Mouse (Mus musculus) bone marrow, adult 2 months (tissue): ENCODE results near the gene Xdh. TPM values are rescaled to one million over a fixed set of nuclear protein-coding genes. Genes with fewer than 3 reads are reported as not detected.
A peak's percentile ranks its signal among the peaks of the same experiment; 100 is the strongest.

ENCODE experiments used
- H3K27ac ChIP-seq: fragments of 200-500 bp; 2 replicates; pipeline ENCODE4 v1.5.1; 2012; ENCODE audit warnings: low read depth, mild to moderate bottlenecking, control low read depth, inconsistent platforms, low read length; ENCODE audit not compliant: control insufficient read depth, poor library complexity, insufficient read depth
- H3K4me1 ChIP-seq: fragments of 200-500 bp; 2 replicates; pipeline ENCODE4 v1.6.1; 2011; ENCODE audit warnings: low read length; ENCODE audit not compliant: control insufficient read depth, insufficient read depth
- H3K4me3 ChIP-seq: fragments of 200-500 bp; replicated peaks from 2 replicates; pipeline ENCODE3; 2011; ENCODE audit warnings: mild to moderate bottlenecking, low read depth, low read length, control low read depth; ENCODE audit not compliant: control insufficient read depth
- CTCF ChIP-seq: fragments of 200-500 bp; IDR thresholded peaks from 2 replicates; pipeline ENCODE4 v1.5.1; 2011; ENCODE audit warnings: low read length, control low read depth; ENCODE audit not compliant: control insufficient read depth, insufficient read depth
- POLR2A ChIP-seq: fragments of 200-500 bp; IDR thresholded peaks from 2 replicates; pipeline ENCODE4 v1.6.1; 2011; ENCODE audit warnings: low read depth, mild to moderate bottlenecking, control low read depth, low read length, borderline replicate concordance; ENCODE audit not compliant: control insufficient read depth
- WGBS: fragments of 180-500 bp; shearing (Covaris S2); methylation state at CpG from one replicate; pipeline ENCODE4 v1.1.7; 2018; 5-methylcytosine and 5-hydroxymethylcytosine counted together
- polyA plus RNA-seq: library from polyadenylated mRNA; stranded (reverse); fragments of >200 nt; gene quantifications from 2 replicates; pipeline ENCODE4 v1.2.4, GENCODE M21; 2011; ENCODE audit warnings: low replicate concordance; ENCODE audit not compliant: missing spikeins, insufficient read depth, insufficient read length

Xdh gene
- 50.6 and 114 TPM in 2 replicates for polyA plus RNA-seq

DNA sequence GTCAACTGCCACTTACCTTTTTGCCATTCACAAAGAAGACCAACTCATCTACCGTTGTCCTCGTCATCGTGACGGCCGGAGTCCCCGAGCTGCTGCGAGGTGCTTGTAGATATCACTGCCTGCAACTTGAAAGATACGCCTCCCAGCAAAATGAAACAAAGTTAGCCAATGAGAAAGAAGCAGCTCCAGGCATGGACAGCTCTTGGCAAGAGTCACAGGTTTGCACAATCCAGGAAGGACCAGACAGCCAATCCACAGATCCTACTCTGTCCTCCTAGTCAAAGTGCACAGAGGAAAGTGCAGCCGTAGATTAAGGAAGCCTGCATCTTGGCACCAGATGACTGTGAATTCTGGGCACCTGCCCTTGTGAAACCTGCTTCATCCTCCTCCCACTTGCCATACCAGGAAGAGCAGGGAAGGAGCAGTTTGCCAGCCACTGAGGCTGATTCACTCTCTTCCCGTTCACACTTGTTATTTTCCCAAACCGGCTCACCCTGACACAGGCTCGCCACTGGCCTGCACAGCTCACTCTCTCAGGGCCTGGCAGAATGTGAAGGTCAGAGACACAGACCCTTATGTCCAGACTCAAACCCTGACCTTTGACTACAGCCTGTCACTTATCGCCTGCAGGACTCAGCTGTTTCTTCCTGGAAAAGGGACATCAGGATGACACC lies at the start of gene Xdh:
TSS of gene Xdh (minus strand) at position 135 of the 674 bp plus-strand sequence.
- 35% methylated on average over 13 of the region's 13 CpGs for WGBS
- Histone ChIP-seq H3K4me1 (peaks cover 8% of the 10 kb centered on the region), H3K4me3 (peak within 1 kb of the TSS; percentile 78), H3K27ac (peak within 1 kb of the TSS; percentile 82)
- TF ChIP-seq POLR2A (peak; percentile 21; the same call in 1 of the 2 replicates), CTCF (no peak)

DNA sequence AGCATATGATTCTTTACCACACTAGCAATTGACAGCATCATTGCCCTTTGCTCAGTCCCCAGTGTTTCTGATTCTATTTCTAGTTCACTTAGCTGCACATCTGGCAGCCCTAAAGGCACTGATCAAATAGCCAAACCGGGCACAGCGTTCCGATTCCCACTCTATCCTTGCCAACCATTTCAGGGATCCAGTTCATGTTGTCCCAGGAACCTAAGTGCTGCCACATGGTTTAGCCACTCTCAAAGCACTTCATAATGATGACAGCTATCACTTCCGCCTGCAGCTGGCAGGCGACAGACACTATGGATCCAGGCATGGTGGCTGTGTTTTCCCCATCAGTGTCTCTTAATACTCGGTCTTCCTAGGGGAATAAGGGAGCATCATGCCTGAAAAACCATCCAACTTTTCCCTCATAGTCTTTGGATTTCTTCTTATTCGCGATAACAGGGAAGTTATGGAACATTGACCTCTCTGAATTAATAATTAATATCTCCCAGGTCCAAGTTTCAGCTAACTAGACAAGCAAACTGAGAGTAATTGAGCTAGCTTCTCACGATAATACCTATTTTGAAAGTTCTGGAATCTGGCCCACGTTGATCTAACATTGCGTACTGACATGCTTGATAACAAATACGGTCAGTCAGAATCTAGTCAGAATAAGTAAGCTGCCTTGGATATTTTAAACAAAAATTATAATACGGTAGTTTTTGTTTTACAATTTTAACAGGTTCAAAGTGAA lies 46.1 kb upstream of the Xdh start:
- Histone ChIP-seq H3K4me3 (no peak overlapping the region), H3K27ac (no peak overlapping the region), H3K4me1 (no peaks in the 10 kb centered on the region)
- TF ChIP-seq CTCF (no peak), POLR2A (no peak)
- WGBS, result 82% methylated on average over 13 of the region's 13 CpGs

DNA sequence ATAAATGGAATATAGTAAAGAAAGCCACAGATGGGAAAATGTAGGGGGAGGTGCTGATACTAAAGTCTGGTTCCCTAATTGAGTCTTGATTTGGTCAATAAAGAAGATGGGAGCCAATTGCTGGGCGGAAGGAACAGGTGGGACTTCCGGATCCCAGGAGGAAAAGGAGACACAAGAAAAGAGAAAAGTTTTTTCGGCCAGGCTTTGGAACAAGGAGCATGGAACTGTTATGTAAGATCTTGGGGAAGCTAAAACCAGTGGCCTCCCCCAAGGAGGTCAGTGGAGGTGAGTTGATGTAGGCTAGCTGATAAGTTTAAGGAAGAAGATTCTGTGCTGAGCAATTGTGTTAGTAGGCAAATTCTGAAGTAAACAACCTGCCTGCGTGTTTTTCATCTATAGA lies 41.3 kb upstream of the Xdh start:
- no peak overlapping the region for H3K27ac ChIP-seq

DNA sequence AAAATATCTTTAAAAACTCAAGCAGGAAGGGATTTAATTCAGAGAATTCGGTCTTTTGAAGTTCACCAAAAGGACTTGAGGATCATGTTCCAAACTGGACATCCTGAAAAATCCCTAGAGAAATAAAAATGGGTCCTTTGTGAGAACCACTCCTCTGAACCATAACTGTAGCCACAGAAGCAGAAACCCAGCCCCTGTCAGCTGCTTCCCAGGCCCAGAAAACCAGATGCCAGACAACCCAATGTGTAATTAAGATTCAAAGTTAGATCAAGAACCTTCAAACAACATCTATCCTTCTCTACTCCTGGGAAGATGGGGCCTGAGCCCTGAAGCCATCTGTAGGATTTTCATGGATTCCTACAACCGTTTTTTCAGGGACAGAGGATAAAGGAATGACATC lies 36.6 kb upstream of the Xdh start:
- H3K4me1 ChIP-seq, result no peaks in the 10 kb centered on the region
- 68% methylated on average over 2 of the region's 2 CpGs for WGBS
- no peak overlapping the region for H3K4me3 ChIP-seq
- TF ChIP-seq POLR2A (no peak), CTCF (no peak)
- H3K27ac ChIP-seq, result no peak overlapping the region

More for the DNA sequence above, 41.3 kb upstream of the Xdh start:
- no peak for TF ChIP-seq POLR2A
- no peak for TF ChIP-seq CTCF
- Histone ChIP-seq H3K4me1 (no peaks in the 10 kb centered on the region), H3K4me3 (no peak overlapping the region)
- 74% methylated on average over 4 of the region's 4 CpGs for WGBS

DNA sequence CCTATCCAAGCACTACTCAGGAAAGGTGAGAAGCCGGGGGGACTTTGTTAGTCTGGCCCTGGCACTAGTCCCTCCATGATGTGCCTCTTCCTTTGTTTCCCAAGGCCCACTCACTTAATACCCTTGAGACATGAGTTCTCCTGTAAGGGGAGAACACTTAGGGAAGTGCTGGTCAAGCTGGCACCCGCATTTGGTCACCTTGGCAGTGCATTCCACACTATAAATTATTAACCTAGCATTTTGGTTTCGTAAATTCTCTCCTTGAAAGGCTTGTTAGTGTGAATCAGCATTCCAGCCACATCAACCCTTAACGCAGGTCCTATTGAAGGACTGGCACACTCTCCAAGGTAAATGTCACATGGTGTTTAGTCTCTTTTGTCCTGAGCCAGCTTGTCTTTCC lies 35.9 kb upstream of the Xdh start:
- no peak overlapping the region for H3K4me3 ChIP-seq
- 77% methylated on average over 4 of the region's 4 CpGs for WGBS
- TF ChIP-seq CTCF (no peak), POLR2A (no peak)
- H3K27ac ChIP-seq, result no peak overlapping the region
- H3K4me1 ChIP-seq, result no peaks in the 10 kb centered on the region

DNA sequence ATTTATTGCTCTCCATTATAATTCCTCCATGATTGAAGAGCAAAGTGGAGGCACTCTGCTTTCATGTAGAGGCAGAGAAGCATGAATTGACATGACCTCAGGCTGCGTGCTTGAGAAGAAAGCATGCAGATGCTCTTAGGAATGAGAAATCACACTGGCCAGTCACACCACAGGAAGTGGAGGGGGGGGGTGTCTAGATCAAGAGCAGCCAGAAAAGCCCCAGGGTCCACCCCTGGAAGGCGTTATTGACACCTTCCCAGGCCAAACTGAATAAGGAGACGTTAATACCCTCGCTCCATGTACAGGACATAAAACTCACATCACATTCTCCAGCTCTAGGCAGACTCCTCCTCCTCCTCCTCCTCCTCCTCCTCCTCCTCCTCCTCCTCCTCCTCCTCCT lies 34.5 kb upstream of the Xdh start:
- TF ChIP-seq CTCF, result no peak
- no peak for TF ChIP-seq POLR2A
- WGBS, result 40% methylated on average over 4 of the region's 4 CpGs

DNA sequence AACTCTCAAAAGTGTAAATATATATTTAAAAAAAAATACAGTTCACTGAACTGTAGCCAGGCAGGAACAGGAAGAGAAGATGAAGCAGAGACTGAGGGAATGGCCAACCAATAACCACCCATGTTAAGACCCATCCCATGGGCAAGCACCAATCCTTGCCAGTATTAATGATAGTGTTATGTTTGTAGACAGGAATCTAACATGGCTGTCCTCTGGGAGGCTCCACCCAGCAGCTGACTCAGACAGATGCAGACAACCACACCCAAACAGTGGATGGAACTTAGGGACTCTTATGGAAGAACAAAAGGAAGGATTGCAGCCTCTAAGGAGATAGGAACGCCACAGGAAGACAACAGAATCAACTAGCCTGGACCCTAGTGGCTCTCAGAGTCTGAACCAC lies 32.9 kb upstream of the Xdh start:
- TF ChIP-seq CTCF (no peak), POLR2A (no peak)
- 66% methylated on average over 1 of the region's 1 CpGs for WGBS
- H3K4me1 ChIP-seq, result no peaks in the 10 kb centered on the region

More for the DNA sequence above, 34.5 kb upstream of the Xdh start:
- no peaks in the 10 kb centered on the region for H3K4me1 ChIP-seq
- H3K27ac ChIP-seq, result no peak overlapping the region
- no peak overlapping the region for H3K4me3 ChIP-seq

DNA sequence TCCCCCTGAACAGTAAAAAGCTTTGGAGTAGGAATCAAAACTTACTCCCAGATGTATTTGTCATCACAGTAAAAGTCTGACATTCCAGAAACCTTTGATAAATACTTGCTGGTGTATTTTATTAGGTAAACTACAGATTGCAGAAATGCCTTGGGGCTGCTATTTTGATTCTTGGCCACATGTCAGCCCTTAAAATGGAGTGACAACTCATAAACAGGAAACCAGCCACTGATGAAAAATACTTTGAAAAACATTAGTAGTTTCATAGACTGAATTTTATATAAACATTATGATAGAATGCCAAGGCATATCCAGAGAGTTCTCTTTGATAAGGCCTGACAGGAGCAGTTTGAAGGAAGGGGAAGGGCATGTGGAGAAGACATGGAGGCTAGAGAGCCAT lies 26.1 kb upstream of the Xdh start:
- TF ChIP-seq POLR2A, result no peak
- no peak for TF ChIP-seq CTCF
- Histone ChIP-seq H3K4me1 (no peaks in the 10 kb centered on the region; the same call in 1 of the 2 replicates), H3K27ac (no peak overlapping the region)

More for the DNA sequence above, 32.9 kb upstream of the Xdh start:
- no peak overlapping the region for H3K27ac ChIP-seq
- H3K4me3 ChIP-seq, result no peak overlapping the region

DNA sequence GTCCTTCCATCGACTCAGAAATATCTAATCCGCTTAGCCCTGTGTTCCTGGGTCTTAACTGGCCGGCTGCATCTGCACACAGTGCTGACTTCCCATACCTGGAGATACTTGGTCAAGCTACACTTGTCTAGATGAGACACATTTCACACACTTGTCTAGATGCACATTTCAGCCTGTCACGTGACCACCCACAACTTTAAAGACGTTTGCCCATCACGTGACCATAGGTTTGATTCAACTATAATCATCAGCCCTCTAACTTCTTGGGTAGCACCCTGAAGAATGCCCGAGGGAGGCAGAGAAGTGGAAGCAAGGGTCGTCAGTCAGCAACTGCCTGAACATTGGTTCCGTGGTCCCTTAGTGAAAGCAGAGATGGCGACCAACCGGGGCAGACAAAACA lies 22.7 kb upstream of the Xdh start:
- no peak for TF ChIP-seq CTCF
- TF ChIP-seq POLR2A, result no peak
- no peak overlapping the region for H3K4me3 ChIP-seq
- 82% methylated on average over 11 of the region's 11 CpGs for WGBS
- H3K4me1 ChIP-seq, result no peaks in the 10 kb centered on the region; the same call in 1 of the 2 replicates
- H3K27ac ChIP-seq, result no peak overlapping the region

More for the DNA sequence above, 26.1 kb upstream of the Xdh start:
- no peak overlapping the region for H3K4me3 ChIP-seq
